Mouse (Mus musculus) MEL (cell line): Measurements from ENCODE around the gene Rpl37a. TPM values are rescaled to one million over a fixed set of nuclear protein-coding genes. Genes with fewer than 3 reads are reported as not detected.
A peak's percentile ranks its signal among the peaks of the same experiment; 100 is the strongest.

Experiments used
- DNase-seq: peaks from one replicate; pipeline ENCODE4 v3.0.0; 2011; ENCODE audit warnings: low read depth, low spot score
- H3K27ac ChIP-seq: 2 replicates; pipeline ENCODE4 v1.5.1; 2012; ENCODE audit warnings: low read depth, mild to moderate bottlenecking, control low read depth, low read length, moderate library complexity; ENCODE audit not compliant: control insufficient read depth
- H3K27me3 ChIP-seq, 2 experiments: fragments of 150-350 bp in 1 of 2; sonication (generic) in 1 of 2; 2 replicates each; pipeline ENCODE4 v1.6.1; 2012; ENCODE audit warnings: low read length in 2 of 2, mild to moderate bottlenecking in 2 of 2, improper control_type of control experiment in 1 of 2, moderate library complexity in 1 of 2; ENCODE audit not compliant: insufficient read depth in 2 of 2, control insufficient read depth in 1 of 2
- H3K36me3 ChIP-seq, 2 experiments: 2 replicates each; pipeline ENCODE4 v1.6.1; 2012 to 2014; ENCODE audit warnings: low read length in 2 of 2, improper control_type of control experiment in 1 of 2, inconsistent platforms in 1 of 2, mild to moderate bottlenecking in 1 of 2; ENCODE audit not compliant: insufficient read depth in 2 of 2, control insufficient read depth in 1 of 2
- H3K4me1 ChIP-seq, 2 experiments: fragments of 150-350 bp in 1 of 2; sonication (generic) in 1 of 2; 2 replicates each; pipeline ENCODE4 v1.6.1; 2012; ENCODE audit warnings: low read length in 2 of 2, improper control_type of control experiment in 1 of 2, mild to moderate bottlenecking in 1 of 2; ENCODE audit not compliant: insufficient read depth in 2 of 2, control insufficient read depth in 1 of 2
- H3K4me3 ChIP-seq, 2 experiments: fragments of 150-350 bp in 1 of 2; sonication (generic) in 1 of 2; 2 replicates each; pipeline ENCODE4 v1.5.1; 2012; ENCODE audit warnings: low read depth in 2 of 2, low read length in 2 of 2, mild to moderate bottlenecking in 2 of 2, moderate library complexity in 2 of 2, control low read depth in 1 of 2, improper control_type of control experiment in 1 of 2; ENCODE audit not compliant: control insufficient read depth in 1 of 2, insufficient read depth in 1 of 2
- H3K79me2 ChIP-seq: 2 replicates; pipeline ENCODE4 v1.6.1; 2012; ENCODE audit warnings: mild to moderate bottlenecking, low read length, moderate library complexity; ENCODE audit not compliant: control insufficient read depth, poor library complexity, insufficient read depth
- H3K9ac ChIP-seq: 2 replicates; pipeline ENCODE4 v1.6.1; 2012; ENCODE audit warnings: low read depth, mild to moderate bottlenecking, control low read depth, low read length, moderate library complexity; ENCODE audit not compliant: control insufficient read depth, poor library complexity, severe bottlenecking
- H3K9me3 ChIP-seq: fragments of 150-350 bp; sonication (generic); replicated peaks from 2 replicates; pipeline ENCODE4 v1.6.1; 2012; ENCODE audit warnings: mild to moderate bottlenecking, low read length, improper control_type of control experiment, moderate library complexity; ENCODE audit not compliant: insufficient read depth
- CHD1 ChIP-seq: IDR thresholded peaks from 2 replicates; pipeline ENCODE4 v1.6.1; 2012; ENCODE audit warnings: low read depth, mild to moderate bottlenecking, inconsistent platforms, low read length, improper control_type of control experiment
- E2F4 ChIP-seq: IDR thresholded peaks from 2 replicates; pipeline ENCODE4 v1.6.1; 2011; ENCODE audit warnings: low read depth, low read length, improper control_type of control experiment, borderline replicate concordance
- ELF1 ChIP-seq: IDR thresholded peaks from 2 replicates; pipeline ENCODE4 v1.6.1; 2014; ENCODE audit warnings: low read depth, mild to moderate bottlenecking, inconsistent platforms, low read length, improper control_type of control experiment, moderate library complexity
- GABPA ChIP-seq: IDR thresholded peaks from 2 replicates; pipeline ENCODE4 v1.6.1; 2012; ENCODE audit warnings: low read depth, mild to moderate bottlenecking, inconsistent platforms, low read length, improper control_type of control experiment, moderate library complexity
- GATA1 ChIP-seq: IDR thresholded peaks from 2 replicates; pipeline ENCODE4 v1.6.1; 2011; ENCODE audit warnings: low read depth, low read length, improper control_type of control experiment
- HCFC1 ChIP-seq: IDR thresholded peaks from 2 replicates; pipeline ENCODE4 v1.6.1; 2012; ENCODE audit warnings: low read depth, mild to moderate bottlenecking, inconsistent platforms, low read length, improper control_type of control experiment, moderate library complexity
- KAT2A ChIP-seq: conservative IDR thresholded peaks from 2 replicates; pipeline ENCODE4 v1.6.1; 2012; ENCODE audit warnings: low read depth, low read length, improper control_type of control experiment, inconsistent platforms
- MAX ChIP-seq: IDR thresholded peaks from 2 replicates; pipeline ENCODE4 v1.6.1; 2011; ENCODE audit warnings: low read length, improper control_type of control experiment
- MXI1 ChIP-seq: IDR thresholded peaks from 2 replicates; pipeline ENCODE4 v1.6.1; 2011; ENCODE audit warnings: mild to moderate bottlenecking, low read depth, low read length, improper control_type of control experiment
- MYB ChIP-seq: IDR thresholded peaks from 2 replicates; pipeline ENCODE4 v1.6.1; 2011; ENCODE audit warnings: mild to moderate bottlenecking, low read depth, low read length, improper control_type of control experiment
- POLR2A ChIP-seq, 2 experiments: IDR thresholded peaks; 2 replicates each; pipeline ENCODE4 v1.6.1; 2011 to 2012; ENCODE audit warnings: low read length in 2 of 2, mild to moderate bottlenecking in 2 of 2, control low read depth in 1 of 2, improper control_type of control experiment in 1 of 2, low read depth in 1 of 2, moderate library complexity in 1 of 2; ENCODE audit not compliant: control insufficient read depth in 1 of 2, insufficient read depth in 1 of 2, poor library complexity in 1 of 2
- POLR2AphosphoS5 ChIP-seq: IDR thresholded peaks from 2 replicates; pipeline ENCODE4 v1.6.1; 2012; ENCODE audit warnings: low read depth, borderline replicate concordance, mild to moderate bottlenecking, inconsistent platforms, low read length, moderate library complexity, mixed read lengths
- RAD21 ChIP-seq: IDR thresholded peaks from 2 replicates; pipeline ENCODE4 v1.6.1; 2011; ENCODE audit warnings: mild to moderate bottlenecking, low read depth, low read length, improper control_type of control experiment
- RCOR1 ChIP-seq: IDR thresholded peaks from 2 replicates; pipeline ENCODE4 v1.6.1; 2012; ENCODE audit warnings: low read depth, mild to moderate bottlenecking, inconsistent platforms, low read length, improper control_type of control experiment
- SIN3A ChIP-seq: IDR thresholded peaks from 2 replicates; pipeline ENCODE4 v1.6.1; 2012; ENCODE audit warnings: low read length, improper control_type of control experiment, inconsistent platforms
- SMC3 ChIP-seq: IDR thresholded peaks from 2 replicates; pipeline ENCODE4 v1.6.1; 2011; ENCODE audit warnings: low read depth, low read length, improper control_type of control experiment
- TAL1 ChIP-seq: IDR thresholded peaks from 2 replicates; pipeline ENCODE4 v1.6.1; 2012; ENCODE audit warnings: mild to moderate bottlenecking, inconsistent platforms, low read length, moderate library complexity, mixed read lengths
- TBP ChIP-seq: IDR thresholded peaks from 2 replicates; pipeline ENCODE4 v1.8.0; 2011; ENCODE audit warnings: low read depth, low read length, improper control_type of control experiment
- USF1 ChIP-seq: IDR thresholded peaks from 2 replicates; pipeline ENCODE4 v1.6.1; 2014; ENCODE audit warnings: low read depth, mild to moderate bottlenecking, inconsistent platforms, low read length, improper control_type of control experiment, moderate library complexity
- USF2 ChIP-seq, 2 experiments: IDR thresholded peaks; 2 replicates each; pipeline ENCODE4 v1.6.1; 2011 to 2012; ENCODE audit warnings: improper control_type of control experiment in 2 of 2, low read length in 2 of 2, borderline replicate concordance in 1 of 2, inconsistent platforms in 1 of 2, low read depth in 1 of 2, mild to moderate bottlenecking in 1 of 2; ENCODE audit not compliant: insufficient read depth in 1 of 2
- ZMIZ1 ChIP-seq: IDR thresholded peaks from 2 replicates; pipeline ENCODE4 v1.6.1; 2012; ENCODE audit warnings: low read depth, mild to moderate bottlenecking, inconsistent platforms, low read length, improper control_type of control experiment, moderate library complexity
- ZNF384 ChIP-seq: IDR thresholded peaks from 2 replicates; pipeline ENCODE4 v1.6.1; 2012; ENCODE audit warnings: low read depth, mild to moderate bottlenecking, inconsistent platforms, low read length, improper control_type of control experiment
- polyA plus RNA-seq, 2 experiments: library from polyadenylated mRNA; stranded (reverse) in 1 of 2; unstranded in 1 of 2; fragments of >175 nt in 1 of 2; fragments of >200 nt in 1 of 2; gene quantifications; 2 replicates each; pipeline versions ENCODE4 v1.2.1 to v1.2.4; 2012; ENCODE audit warnings: low replicate concordance in 2 of 2, low read depth in 1 of 2; ENCODE audit not compliant: insufficient read length in 2 of 2, insufficient read depth in 1 of 2, missing spikeins in 1 of 2
- total RNA-seq: library from RNA; depleted of rRNA; stranded (reverse); fragments of 300-350 nt; gene quantifications from 2 replicates; pipeline ENCODE4 v1.2.3, GENCODE M21; 2012

The Rpl37a gene
- total and polyA plus RNA-seq, 3 experiments, result 1,104 to 4,601 (median 2,623) TPM

GRCm38 (mm10) chr1:72673070-72673469 lies 38.0 kb upstream of the Rpl37a start:
- Histone ChIP-seq H3K4me1 (no peaks in the 10 kb centered on the region), H3K27me3 (peaks cover 0 to 3% of the 10 kb centered on the region in 2 experiments; a peak in 2 of 4 replicates), H3K36me3 (no peaks in the 10 kb centered on the region), H3K4me3 (no peak overlapping the region), H3K27ac (no peak overlapping the region), H3K9ac (no peak overlapping the region), H3K79me2 (no peaks in the 10 kb centered on the region), H3K9me3 (no peaks in the 10 kb centered on the region)
- no peak for TF ChIP-seq E2F4
- no peak for TF ChIP-seq MYB
- TF ChIP-seq CHD1, result no peak
- TF ChIP-seq HCFC1, result no peak
- no peak for TF ChIP-seq ZMIZ1
- TF ChIP-seq USF1, result no peak
- no peak for TF ChIP-seq GABPA
- no peak for TF ChIP-seq TAL1
- no peak for TF ChIP-seq GATA1
- TF ChIP-seq USF2 (IDR thresholded peaks at IDR 0.05; ENCODE audit: borderline replicate concordance in 1 of 2, insufficient read depth in 1 of 2, low read depth in 1 of 2, low read length in 2 of 2), result no peak
- TF ChIP-seq RAD21, result no peak
- no peak for TF ChIP-seq ELF1
- no peak for TF ChIP-seq TBP
- TF ChIP-seq KAT2A, result no peak
- TF ChIP-seq MAX, result no peak
- DNase-seq, result no peak

DNA sequence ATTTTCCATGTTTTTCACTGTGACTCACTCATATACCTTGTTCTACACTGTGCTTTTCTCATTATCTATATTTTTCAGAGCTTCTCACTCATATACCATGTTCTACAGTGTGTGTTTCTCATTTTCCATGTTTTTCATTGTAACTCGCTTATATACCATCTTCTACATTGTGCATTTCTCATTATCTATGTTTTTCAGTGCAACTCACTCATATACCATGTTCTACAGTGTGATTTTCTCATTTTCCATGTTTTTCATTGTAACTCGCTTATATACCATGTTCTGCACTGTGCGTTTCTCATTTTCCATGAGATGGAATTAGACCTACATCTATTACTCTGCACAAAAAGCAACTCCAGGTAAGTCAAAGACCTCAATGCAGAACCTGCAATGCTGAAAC lies 14.8 kb upstream of the Rpl37a start:
- no peaks in the 10 kb centered on the region for H3K4me1 ChIP-seq
- peak; percentile 79 for DNase-seq
- no peaks in the 10 kb centered on the region for H3K36me3 ChIP-seq
- no peaks in the 10 kb centered on the region for H3K79me2 ChIP-seq
- no peak for TF ChIP-seq MYB
- TF ChIP-seq SIN3A, result no peak
- TF ChIP-seq MXI1, result no peak
- no peak for TF ChIP-seq RCOR1
- TF ChIP-seq SMC3, result no peak
- no peak for TF ChIP-seq KAT2A
- no peak for TF ChIP-seq POLR2A (IDR thresholded peaks at IDR 0.05; ENCODE audit: control insufficient read depth in 1 of 2, insufficient read depth in 1 of 2, low read depth in 1 of 2, low read length in 2 of 2, poor library complexity in 1 of 2)
- TF ChIP-seq E2F4, result no peak
- TF ChIP-seq ZNF384, result no peak
- no peak for TF ChIP-seq POLR2AphosphoS5
- no peak for TF ChIP-seq USF1
- no peak for TF ChIP-seq RAD21
- H3K4me3 ChIP-seq, result no peak overlapping the region
- no peak overlapping the region for H3K9ac ChIP-seq
- no peaks in the 10 kb centered on the region; a peak in 2 of 4 replicates for H3K27me3 ChIP-seq
- no peak overlapping the region for H3K27ac ChIP-seq
- no peaks in the 10 kb centered on the region for H3K9me3 ChIP-seq
